Mouse (Mus musculus) CD4-positive helper T cell, adult 2 months (primary cell): ENCODE data around the gene Gm43517.

Experiments
- DNase-seq: peaks from one replicate; pipeline ENCODE4 v3.0.0-alpha.2; 2012; ENCODE audit warnings: low read depth, missing footprints, low spot score

Gene Gm43517

DNA sequence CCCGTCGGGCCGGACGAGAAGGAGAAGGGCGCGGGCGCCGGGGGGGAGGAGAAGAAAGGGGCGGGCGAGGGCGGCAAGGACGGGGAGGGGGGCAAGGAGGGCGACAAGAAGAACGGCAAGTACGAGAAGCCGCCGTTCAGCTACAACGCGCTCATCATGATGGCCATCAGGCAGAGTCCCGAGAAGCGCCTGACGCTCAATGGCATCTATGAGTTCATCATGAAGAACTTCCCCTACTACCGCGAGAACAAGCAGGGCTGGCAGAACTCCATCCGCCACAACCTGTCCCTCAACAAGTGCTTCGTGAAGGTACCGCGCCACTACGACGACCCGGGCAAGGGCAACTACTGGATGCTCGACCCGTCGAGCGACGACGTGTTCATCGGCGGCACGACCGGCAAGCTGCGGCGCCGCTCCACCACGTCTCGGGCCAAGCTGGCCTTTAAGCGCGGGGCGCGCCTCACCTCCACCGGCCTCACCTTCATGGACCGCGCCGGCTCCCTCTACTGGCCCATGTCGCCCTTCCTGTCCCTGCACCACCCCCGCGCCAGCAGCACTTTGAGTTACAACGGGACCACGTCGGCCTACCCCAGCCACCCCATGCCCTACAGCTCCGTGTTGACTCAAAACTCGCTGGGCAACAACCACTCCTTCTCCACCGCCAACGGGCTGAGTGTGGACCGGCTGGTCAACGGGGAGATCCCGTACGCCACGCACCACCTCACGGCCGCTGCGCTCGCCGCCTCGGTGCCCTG lies at the start of gene Gm43517:
Gene Gm43517 (plus strand): TSS at position 299 of the 755 bp plus-strand sequence.
- DNase-seq, result no peak

DNA sequence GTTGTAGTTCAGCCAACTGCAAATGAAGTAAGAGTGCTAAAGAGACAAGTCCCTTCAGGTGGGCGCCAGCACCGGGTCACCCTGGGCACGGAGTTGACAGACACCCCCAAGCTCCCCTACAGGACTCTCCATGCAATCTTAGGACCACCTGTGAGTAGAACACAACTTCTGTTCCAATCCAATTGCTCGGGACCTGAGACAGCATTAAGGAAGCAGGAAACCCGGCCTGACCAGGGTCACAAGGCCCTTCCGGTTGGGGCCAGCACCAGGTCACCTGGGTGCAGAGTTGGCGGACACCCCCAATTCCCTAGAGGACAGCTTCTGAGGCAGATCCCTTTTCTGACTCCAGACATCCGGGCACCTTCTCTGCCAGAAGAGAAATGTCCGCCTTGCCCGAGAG lies 35.3 kb upstream of the Gm43517 start:
- no peak for DNase-seq

DNA sequence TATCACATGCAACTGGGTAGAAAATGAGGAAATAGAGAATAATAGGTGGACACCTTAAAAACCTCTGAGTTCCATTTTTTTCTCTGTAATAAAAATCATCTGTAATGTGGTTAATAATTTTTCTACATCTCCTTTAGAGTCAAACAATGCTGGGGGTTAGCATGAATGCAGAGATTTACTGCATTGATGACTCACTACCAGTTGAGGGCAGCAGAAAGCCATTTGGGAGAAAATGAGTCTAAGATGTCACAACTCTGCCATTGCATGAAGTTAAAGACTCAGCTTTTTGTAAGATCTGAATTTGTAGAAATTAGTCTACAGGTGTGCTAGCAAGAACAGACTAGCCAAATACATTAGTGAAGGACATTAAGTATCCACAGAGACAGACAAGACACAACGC lies 16.0 kb upstream of the Gm43517 start:
- no peak for DNase-seq

DNA sequence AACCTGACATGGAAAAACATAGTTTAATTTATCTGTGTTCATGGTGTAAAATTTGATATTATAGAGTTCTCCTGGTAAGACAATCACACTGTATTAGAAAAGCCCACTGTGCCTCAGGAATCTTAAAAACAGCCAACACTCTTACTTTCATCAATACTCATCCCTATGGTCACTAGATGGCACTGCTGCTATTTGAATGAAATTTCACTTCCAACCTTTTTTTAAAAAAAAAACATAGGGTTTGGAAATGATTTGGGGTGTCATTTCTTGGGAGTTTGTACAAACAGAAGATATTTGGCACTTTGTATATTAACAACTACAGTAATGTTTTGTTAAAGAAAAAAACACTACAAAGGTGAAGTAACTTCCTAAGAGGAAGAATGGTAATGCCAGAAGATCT lies 12.8 kb upstream of the Gm43517 start:
- no peak for DNase-seq

DNA sequence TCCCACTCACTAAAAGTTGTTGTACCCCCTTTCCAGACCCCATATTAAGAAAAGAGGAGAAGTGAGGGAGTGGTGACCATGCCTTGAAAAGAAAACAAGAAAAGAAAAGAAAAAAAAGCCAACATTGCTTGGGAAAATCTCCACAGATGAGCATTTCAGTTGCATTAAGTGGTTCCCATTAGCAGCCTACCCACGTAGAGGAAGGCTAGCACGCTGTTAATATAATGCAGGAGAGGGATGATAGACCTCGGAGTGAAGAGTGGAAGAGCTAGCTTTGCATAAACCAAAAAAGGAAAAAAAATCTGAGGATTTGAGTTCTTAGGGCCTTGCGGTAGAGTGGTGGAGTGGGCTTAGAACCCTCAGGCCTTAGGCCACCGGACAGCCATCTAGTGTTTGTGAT lies 11.8 kb upstream of the Gm43517 start:
- no peak for DNase-seq

DNA sequence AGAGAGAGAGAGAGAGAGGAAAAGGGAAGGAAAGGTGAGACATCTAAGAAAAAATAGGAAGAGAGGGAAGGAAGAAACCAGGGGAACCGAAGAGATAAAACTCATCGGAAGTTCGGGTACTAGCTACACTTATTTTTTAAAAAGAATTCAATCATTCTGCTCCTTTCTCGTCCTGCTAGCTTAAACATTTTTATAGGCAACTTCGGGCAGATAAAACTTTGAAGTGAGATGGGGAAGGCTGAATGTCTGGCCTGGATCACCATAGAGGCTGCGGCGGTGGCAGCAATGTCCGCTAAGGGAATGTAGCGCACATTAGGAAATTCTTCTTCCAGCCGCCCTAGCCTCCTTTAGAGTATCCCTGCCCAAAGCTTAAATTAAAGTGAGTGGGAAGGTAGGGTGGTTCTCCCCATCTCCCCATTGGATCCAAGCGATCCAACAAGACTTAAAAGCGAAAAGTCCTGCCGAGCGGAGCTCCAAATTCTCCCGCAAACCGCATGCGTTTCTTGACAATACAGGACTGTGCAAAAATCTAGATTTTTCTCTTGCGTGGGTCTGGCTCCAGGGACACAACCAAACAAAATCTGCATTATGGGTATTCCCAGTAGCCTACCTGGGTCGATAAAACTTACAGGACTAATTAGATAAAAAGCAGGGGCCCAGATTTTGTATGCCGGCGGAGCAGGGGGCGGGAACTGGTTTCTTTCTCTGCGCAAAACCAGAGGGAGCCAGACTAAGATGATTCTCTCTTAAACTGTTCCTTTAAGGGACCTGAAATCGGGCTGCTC lies 11.0 kb upstream of the Gm43517 start:
- no peak for DNase-seq

DNA sequence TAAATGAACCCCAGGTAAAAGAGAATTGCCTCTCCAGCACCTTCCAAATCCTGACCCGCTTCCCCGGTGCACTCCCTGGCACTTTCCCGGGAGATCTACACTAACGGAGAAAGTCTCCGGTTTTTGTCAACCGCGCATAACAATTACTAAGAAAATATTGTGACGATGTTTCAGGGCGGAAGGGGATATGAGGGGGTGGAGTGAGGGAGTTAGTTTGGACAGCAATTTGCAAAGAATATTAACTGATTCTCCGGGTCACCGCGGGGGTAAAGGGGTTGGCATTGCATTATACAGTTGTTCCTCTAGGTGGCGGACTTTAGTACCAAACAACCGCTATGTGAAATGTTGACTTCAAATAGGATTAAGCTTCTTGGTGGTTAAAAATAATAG lies 10.4 kb upstream of the Gm43517 start:
- no peak for DNase-seq

DNA sequence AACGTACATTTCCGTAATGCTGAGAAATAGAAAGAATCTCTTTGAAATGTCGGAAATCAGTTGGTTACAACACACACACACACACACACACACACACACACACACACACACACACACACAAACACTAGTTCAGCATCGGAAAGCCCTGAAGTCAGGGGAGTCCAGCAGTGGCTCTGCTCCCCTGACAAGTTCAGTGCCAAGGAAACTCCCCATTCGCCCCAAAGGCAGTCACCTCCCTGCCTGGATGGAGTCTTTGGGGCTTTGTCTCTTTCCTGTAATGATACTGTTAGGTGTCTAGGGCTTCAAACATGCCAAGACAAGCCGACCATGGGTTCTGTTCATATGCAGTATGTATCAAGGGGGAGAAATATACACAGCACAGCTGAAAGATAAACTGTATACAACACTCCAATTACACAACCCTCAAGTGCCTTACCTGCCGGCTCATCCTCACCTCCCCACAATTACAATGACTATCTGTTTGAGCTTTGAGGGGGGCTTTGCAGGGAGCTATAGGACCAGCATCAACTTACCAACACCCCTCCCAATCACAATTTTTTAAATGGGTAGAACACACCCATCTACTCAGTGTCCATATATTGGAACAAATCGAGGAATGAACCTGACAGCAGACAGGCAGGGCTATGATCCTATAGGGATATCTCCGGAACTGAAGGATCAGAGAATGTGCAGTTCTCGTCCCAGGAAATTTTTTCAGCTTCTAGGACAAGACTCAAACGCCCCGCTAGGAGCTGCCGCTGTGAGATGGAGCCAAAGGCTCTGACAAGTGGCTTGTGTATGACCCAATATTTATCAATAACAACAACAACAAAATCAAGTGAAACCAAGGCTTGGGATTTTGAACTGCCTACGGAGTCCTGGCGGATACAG lies 9.3 kb upstream of the Gm43517 start:
- no peak for DNase-seq

DNA sequence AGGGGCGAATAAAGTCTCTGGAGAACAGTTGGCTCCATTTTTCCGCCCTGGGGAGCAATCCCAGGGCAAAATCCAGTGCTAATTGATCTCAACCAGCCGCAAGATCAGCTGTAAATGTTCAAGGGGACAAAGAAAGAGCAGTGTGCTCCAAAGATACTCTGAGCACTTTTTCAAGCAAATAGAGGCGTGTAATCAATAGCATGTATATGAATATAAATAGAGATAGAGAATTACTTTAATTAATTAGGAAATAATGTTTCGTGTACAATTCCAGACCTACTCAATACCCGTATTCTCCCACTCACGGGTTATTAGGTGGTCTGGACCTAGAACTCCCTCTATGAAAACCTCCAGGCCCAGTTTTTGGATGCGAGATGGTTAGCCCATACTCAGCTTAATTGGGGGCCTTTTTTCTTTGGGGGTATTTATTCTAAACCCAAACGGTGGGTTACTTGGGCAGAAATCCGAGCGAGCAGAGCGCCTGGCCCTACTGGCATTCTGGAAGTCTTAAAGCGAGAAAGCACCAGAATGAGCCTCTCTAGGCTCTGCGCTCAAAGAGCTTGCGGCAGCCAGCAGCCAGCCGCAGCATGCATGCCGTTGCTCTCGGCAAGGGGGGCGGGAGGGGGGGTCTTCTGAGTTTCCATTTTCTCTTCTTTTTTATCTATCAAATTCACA lies 8.5 kb upstream of the Gm43517 start:
- no peak for DNase-seq

DNA sequence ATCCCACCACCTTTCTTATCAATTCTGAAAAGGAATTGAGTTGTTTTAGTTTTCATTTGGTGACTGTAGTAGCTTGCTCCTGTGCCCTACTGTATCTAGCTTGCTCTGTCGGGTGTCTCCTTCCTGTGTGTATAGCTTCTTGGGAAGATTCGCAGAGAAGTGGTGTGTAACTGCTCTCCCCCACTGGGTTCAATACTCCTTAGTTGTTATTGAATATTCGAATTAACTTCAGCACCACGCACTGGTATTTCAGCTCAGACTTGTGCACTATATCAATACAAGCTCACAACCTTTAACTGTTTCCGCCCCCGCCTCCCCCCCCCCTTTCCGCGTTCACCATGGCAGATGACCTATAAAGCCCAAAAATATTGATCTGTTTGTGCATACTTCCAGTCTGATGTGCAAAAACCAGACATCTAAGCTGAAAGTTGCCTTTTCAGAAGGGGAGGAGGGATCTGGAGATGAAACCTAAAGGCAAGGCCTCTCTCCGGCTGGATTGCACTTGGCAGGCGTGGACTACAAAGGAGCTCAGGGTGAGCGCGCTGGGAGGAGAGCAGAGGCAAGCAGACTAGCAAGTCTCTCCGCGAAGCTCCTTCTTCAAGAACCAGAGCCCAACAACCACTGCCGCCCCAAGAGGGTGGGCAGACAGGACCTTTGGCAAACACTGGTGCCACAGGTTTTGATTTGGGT lies 7.5 kb upstream of the Gm43517 start:
- no peak for DNase-seq

DNA sequence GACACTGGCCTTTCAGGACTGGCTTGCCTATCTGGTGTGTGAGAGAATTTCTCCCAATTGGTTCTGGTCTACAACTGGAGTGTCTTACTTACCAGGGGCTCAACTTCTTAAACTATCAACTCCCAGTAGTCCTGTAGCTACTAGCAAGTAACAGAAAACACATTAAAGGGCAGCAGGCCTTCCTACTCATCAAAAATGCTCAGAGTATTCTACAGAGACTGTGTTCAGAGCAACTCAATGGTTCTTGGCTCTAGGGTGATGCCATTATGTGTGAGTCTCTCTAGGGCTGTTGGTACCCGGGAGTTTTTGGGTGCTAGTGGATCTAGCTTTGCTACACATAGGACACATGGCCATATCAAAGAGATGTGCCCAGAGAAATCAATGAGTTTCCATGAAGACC lies 6.1 kb upstream of the Gm43517 start:
- no peak for DNase-seq

DNA sequence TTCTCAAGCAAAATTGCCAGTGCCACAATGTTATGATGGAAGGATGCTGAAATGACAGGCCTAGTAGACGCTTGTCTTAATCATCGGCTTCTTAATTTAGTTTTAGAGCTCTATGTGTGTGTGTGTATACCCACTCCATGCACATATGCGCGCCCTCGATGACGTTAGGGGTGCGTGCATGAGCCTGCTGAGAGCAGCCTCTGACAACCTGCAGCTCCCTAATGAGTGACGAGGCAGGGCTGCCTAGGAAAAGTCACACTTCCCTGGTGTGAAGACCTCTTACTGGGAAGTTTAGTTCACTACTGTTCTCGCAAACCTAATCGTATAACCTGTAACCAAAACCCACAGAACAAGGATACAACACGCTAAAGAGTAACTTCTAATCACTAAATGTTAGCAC lies 5.5 kb upstream of the Gm43517 start:
- no peak for DNase-seq

DNA sequence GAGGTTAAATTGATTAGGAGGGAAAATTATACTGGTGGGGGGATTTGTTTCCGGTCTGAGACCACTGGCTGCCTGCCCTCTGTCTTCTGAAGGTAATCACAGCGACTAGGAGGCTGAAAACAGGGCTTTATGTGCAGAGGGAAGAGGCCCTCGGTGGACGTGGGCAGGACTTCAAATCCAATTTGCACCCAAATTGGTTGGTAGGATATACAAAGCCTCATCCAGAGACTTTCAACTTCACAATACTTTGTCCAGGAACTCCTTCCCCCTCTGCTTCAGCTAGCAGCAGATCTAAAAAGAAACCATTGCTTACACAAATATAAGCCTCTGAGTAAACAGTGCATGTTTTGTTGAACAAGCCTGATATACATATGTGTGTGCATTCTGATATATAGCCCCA lies 4.5 kb upstream of the Gm43517 start:
- DNase-seq, result no peak

DNA sequence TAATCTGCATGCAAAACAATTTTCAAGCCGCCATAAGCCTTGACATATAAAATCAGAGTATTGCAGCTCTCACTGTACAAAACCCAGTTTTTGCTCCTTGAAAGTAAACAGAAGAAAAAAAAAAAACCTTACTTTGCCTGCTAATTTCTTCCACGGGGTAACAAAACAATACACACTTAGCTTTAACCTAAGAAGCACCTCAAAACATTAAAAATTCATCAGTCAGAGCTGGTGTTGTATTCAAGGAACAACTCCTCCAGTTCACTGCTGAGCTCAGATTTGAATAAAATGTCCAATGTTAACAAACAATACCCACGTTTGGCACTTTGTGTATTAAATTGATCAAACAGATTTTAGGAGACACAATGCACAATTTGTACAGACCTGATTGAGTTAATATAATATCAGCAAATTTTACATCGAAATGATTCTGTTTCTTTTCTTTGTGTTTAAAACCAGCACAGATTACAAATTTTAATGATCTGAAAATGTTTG lies 3.9 kb upstream of the Gm43517 start:
- DNase-seq, result no peak

DNA sequence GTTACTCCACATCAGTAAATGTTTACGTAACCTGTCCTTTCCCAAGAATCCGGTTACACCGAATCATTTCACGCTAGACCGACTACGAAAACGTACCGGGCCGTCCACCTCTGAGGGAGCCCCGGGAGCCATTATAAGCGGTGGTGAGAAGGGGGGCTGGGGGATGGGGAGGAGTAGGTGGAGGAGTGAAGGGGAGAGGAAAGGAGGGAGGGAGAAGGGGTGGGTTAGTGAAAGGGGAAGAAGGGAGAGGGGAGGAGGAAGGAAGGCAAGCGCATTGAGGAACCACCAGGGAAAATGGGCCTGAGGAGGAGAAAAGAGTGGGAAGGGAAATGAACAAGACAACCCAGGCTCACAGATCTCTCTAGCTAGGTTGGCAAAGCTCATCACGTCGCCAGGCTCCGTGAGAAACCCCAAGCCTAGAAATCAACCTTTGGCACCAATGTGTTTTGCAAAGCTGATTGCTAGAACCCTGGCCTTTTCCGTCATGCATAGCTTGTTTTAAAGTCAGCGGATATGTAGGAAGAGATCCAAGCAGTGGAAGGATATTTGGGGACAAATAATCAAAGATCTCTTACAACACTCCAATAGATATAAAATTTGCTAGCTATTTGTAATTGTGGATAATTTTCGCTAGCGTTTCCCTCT lies 3.1 kb upstream of the Gm43517 start:
- DNase-seq, result no peak

DNA sequence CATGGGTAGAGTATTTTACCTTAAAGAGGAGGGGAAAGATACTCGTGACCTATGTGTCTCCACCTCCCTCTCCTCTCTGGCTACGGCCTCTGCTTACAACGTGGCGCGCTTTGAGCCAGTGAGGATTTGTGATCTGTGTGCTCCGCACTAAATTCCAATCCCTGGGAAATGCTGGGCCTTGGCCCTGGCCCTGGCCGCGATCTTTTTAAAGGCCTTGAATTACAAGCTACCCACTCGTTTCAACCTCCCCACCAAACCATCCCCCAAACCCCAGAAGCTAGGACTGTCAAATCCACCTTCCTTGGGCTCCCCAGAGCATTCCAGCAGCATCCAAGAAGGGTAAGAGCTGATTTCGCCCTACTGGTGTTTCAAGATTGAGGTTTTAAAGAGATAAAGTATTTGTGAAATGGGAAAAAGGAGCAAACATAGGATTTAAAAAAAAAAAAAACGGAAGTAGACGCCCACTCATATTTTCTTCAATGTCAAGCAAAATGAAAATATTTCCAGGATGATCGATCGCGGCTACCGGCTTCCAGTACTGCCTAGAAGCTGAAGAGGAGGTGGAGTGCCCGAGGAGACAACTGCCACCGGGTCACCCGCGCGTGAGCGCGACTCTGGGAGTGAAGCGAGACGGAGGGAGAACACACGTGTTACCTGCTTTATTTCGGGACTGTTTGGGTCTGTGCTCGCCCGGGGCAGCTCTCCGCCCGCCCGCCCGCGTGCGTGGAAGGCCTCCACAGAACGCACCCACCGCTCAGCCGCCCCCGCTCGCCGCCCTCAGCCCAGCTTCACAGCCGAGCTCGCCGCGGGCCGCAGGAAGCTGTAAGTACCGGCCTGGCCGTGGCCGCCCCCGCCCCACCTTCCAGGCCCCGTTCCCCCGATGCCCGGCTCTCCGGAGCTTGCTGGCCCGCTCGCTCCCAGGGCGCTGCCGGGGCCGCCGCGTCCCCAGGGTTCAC lies 2.1 kb upstream of the Gm43517 start, which contains the start of gene Foxg1:
Gene Foxg1 (plus strand): TSS at position 96 of the 956 bp plus-strand sequence.
- no peak for DNase-seq

DNA sequence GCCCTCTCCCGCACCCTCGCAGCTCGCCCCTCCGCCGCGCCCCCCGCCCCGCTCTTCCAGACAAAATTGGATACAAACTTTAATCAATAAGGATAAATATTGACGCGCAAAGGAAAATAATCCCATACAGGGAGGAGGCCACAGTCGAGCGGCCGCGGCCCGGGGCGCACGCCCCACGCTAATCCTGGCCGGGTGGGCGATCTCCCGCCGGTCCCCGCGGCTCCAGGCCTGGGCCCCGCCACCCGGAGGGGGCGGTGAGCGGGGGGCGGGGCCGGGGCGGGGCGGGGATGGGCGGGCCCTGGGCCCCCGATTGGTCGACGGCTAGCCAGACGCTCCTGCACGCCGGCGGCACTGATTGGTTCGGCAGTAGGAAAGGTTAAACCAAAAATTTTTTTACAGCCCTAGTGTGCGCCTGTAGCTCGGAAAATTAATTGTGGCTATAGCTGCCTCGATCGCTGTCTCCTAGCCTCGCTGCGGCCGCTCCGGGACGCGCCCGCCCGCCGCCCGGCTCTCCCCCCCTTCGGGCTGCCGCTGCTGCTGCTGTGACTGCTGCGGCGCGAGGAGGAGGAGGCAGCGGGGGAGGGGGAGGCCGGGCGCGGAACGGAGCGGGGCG lies 1.3 kb upstream of the Gm43517 start:
- no peak for DNase-seq

DNA sequence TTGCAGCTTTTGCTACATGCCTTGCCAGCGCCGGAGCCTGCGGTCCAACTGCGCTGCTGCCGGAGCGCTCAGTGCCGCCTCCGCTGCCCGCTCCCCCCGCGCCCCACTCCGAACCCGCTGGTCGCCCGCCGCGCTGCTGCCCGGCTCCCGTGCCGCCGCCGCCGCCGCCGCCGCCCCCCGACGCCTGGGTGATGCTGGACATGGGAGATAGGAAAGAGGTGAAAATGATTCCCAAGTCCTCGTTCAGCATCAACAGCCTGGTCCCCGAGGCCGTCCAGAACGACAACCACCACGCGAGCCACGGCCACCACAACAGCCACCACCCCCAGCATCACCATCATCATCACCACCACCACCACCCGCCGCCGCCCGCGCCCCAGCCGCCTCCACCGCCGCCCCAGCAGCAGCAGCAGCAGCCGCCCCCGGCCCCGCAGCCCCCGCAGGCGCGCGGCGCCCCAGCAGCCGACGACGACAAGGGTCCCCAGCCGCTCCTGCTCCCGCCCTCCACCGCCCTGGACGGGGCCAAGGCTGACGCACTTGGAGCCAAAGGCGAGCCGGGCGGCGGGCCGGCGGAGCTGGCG lies 589 bp upstream of the Gm43517 start:
- no peak for DNase-seq
